Mouse (Mus musculus) common myeloid progenitor, adult 5-6 weeks (primary cell): ENCODE results near the gene Smyd2. TPM values are rescaled to one million over a fixed set of nuclear protein-coding genes. Genes with fewer than 3 reads are reported as not detected.

Experiments
- ATAC-seq: replicated peaks from 2 replicates; pipeline ENCODE4 v1.8.0; 2016; ENCODE audit warnings: low read depth, mild to moderate bottlenecking, moderate TSS enrichment, inconsistent platforms; ENCODE audit not compliant: poor library complexity, severe bottlenecking
- total RNA-seq: library from RNA; stranded (forward); fragments of 200-1000, 187-1606 nt; gene quantifications from 2 replicates; pipeline ENCODE4 v1.2.3, GENCODE M21; 2017

Gene Smyd2
- total RNA-seq, 1 experiment from 2014 or later = 125 TPM

DNA sequence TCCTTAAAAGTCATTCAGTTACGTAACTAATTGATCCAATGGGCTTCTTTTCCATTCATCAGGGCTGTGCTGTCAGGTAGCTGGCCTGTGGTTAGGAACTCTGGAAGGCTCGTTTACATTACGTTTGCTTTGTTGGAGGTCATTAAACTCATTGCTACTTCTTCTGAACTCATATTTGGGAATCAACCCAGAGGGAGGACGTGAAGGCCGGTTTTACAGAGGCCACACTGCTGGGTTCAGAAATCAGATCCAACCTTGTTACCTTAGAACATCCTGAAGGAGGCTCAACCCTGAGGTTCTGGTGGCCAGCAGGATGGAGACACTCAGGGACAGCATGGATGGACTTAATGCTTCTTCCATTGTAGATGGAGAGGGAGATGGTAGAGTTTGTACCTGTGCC is 70.1 kb downstream of the Smyd2 start:
- no peak for ATAC-seq

DNA sequence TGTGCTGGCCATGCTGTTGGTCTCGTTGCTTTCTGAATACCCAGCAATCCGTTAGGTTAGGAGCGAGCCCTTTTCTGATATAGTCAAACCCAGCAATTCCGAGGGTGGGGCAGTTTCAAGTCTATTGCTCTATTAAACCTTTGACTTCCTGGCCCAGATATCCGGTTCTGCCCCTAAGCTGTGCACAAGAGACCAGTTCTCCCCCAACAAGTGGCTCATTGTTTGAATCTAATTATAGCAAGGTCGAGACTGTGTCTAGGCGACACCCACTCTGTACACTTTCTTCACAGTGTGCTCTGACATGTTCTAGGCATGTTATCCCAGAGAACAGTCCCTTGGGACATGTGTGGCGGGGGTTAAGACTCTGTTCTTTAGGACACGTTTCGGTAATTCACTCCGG is 72.6 kb downstream of the Smyd2 start:
- no peak for ATAC-seq

- no peak for ATAC-seq
Measured at GRCm38 (mm10) chr1:189846319-189846718, 75.8 kb downstream of the Smyd2 start.

GRCm38 (mm10) chr1:189834166-189834565 is 88.0 kb downstream of the Smyd2 start:
- no peak for ATAC-seq

- ATAC-seq = no peak
Measured at GRCm38 (mm10) chr1:189833351-189833750, 88.8 kb downstream of the Smyd2 start.

DNA sequence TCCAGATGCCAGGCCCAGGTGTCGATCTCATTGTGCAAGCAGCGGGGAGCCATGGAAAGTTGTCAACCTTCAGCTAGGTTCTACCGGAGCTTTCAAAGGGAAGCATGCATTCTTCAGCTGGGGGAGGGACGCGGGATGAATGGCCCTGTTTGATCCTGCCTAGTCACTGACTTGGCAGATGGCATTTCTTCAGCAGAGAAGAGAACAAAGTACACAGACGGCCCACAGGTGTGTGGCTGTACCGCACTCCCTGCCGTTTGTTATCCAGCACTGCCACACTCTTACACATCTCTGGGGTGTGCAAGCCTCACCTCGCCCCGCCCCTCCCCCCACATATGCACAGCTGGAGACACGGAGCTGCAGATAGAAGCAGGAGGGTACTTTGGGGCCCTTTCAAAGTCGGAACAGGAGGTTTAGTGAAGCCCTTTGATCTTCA is 91.3 kb downstream of the Smyd2 start:
- peak; percentile 36; the same call in 1 of the 2 replicates for ATAC-seq

Other genes with a start within 250 kb of the Smyd2 start
- 54.4 and 83.6 TPM in 2 replicates for gene Cenpf, start 234.3 kb downstream of the Smyd2 start, total RNA-seq
- gene Ptpn14, start 194.1 kb downstream of the Smyd2 start, total RNA-seq = 2.0 and 2.3 TPM in 2 replicates
- 0.05 TPM in 1 of 2 replicates, not detected in the other for gene Prox1, start 248.4 kb upstream of the Smyd2 start, total RNA-seq